Mouse (Mus musculus) ES-Bruce4 (cell line): ENCODE measurements around the gene Ak5.

Experiments
- CTCF ChIP-seq: IDR thresholded peaks from one replicate; pipeline ENCODE4 v1.8.1; 2011; ENCODE audit warnings: low read depth, low read length
- EP300 ChIP-seq: IDR thresholded peaks from 2 replicates; pipeline ENCODE4 v1.6.1; 2011; ENCODE audit warnings: low read depth, low read length; ENCODE audit not compliant: insufficient read depth
- POLR2A ChIP-seq: IDR thresholded peaks from one replicate; pipeline ENCODE4 v1.8.1; 2011; ENCODE audit warnings: low read length; ENCODE audit not compliant: insufficient read depth

GRCm38 (mm10) chr3:152482182-152482581, 186.0 kb downstream of the Ak5 start:
- TF ChIP-seq CTCF (no peak), POLR2A (no peak), EP300 (no peak)
